Mouse (Mus musculus): ENCODE data around the gene Olfr1487. TPM values are rescaled to one million over a fixed set of nuclear protein-coding genes. Genes with fewer than 3 reads are reported as not detected.
"Not testable (repeated sequence)": the region's sequence is repeated elsewhere in the genome, so short reads cannot be mapped to it uniquely, and the experiment has no call there.

The Olfr1487 gene
- polyA plus RNA-seq (2014; fragmentation: Nextera tagmentation; extraction: Ambion mirVana) = not detected in 2 replicates

DNA sequence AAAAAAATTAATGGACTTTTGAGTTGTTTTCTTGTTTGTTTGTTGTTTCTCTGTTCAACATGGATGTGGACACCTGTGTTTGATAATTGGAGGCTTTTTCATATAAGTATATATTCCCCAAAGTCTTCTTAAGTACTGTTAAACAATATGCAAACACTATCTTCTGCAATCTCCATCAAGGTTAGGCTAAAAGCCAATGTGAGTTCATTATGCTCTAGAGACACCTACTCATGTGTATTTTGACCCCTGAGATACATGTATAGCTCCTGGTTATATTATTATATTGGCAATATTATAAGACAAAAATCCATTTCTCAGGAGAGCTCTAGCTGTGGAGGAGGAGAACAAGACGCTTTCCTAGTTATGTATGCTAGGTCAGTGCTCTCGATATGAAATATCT lies at the start of gene Olfr1487:
Gene Olfr1487 (plus strand): TSS at position 301 of the 400 bp plus-strand sequence.
- not testable (repeated sequence) for H3K27ac ChIP-seq (ENCODE audit: low read depth, low read length); H3K4me1 ChIP-seq (ENCODE audit: control insufficient read depth, insufficient read depth, low read length); DNase-seq (ENCODE audit: low spot score); H3K27me3 ChIP-seq (ENCODE audit: control insufficient read depth, insufficient read depth, low read length); ATAC-seq (ENCODE audit: insufficient read depth, low FRiP score, low TSS enrichment); H3K4me2 ChIP-seq (ENCODE audit: low read depth); H3K9ac ChIP-seq (ENCODE audit: low read length); H3K36me3 ChIP-seq (ENCODE audit: control insufficient read depth, insufficient read depth, low read length); H3K9me3 ChIP-seq (ENCODE audit: control insufficient read depth, low read length); H3K4me3 ChIP-seq (ENCODE audit: low read depth, low read length)
- 97% methylated on average over 2 of the region's 2 CpGs for WGBS

DNA sequence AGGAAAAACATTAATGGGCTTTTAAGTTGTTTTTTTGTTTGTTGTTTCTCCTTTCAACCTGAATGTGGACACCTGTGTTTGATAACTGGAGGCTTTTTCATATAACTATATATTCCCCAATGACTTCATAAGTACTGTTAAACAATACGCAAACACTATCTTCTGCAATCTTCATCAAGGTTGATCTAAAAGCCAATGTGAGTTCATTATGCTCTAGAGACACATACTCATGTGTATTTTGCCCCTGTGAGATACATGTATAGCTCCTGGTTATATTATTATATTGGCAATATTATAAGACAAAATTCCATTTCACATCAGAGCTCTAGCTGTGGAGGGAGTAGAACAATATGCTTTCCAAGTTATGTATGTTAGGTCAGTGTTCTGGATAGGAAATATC lies 34.0 kb upstream of the Olfr1487 start, which contains the start of gene Olfr1484:
Gene Olfr1484 (plus strand): TSS at position 301 of the 400 bp plus-strand sequence.
- DNase-seq (ENCODE audit: low spot score) = no peak
- H3K9me3 ChIP-seq (ENCODE audit: control insufficient read depth, low read length) = no peaks in the 10 kb centered on the region
- H3K4me1 ChIP-seq (ENCODE audit: control insufficient read depth, insufficient read depth, low read length) = no peaks in the 10 kb centered on the region
- no peak within 1 kb of the TSS for H3K27ac ChIP-seq (ENCODE audit: low read depth, low read length)
- H3K4me2 ChIP-seq (ENCODE audit: low read depth) = no peak within 1 kb of the TSS
- H3K4me3 ChIP-seq (ENCODE audit: low read depth, low read length) = no peak within 1 kb of the TSS
- H3K9ac ChIP-seq (ENCODE audit: low read length) = no peak within 1 kb of the TSS
- 89% methylated on average over 1 of the region's 1 CpGs for WGBS
- no peak for ATAC-seq (ENCODE audit: insufficient read depth, low FRiP score, low TSS enrichment)
- no peaks in the 10 kb centered on the region for H3K36me3 ChIP-seq (ENCODE audit: control insufficient read depth, insufficient read depth, low read length)
- no peaks in the 10 kb centered on the region for H3K27me3 ChIP-seq (ENCODE audit: control insufficient read depth, insufficient read depth, low read length)

DNA sequence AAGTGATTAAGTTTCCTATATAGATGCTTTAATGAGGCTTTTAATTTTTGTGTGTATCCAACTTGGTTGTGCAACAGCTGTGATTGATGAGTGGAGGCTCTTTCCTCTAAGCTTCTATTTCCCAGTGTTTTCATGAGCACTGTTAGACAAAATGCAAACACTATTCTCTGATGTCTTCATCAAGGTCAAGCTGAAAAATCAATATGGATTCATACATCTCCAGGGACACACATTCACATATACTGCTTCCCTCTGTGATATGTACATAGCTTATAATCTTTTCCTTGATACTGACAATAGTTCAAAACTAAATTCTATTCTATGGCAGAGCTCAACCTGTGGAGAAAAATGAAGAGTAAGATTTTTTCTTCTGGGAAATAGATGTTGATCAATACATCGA lies 14.1 kb downstream of the Olfr1487 start, which contains the start of gene Olfr1489:
Gene Olfr1489 (plus strand): TSS at position 301 of the 400 bp plus-strand sequence.
- Histone ChIP-seq H3K27ac (ENCODE audit: low read depth, low read length) (no peak within 1 kb of the TSS), H3K4me1 (ENCODE audit: control insufficient read depth, insufficient read depth, low read length) (no peaks in the 10 kb centered on the region), H3K4me2 (ENCODE audit: low read depth) (no peak within 1 kb of the TSS), H3K27me3 (ENCODE audit: control insufficient read depth, insufficient read depth, low read length) (no peaks in the 10 kb centered on the region), H3K9me3 (ENCODE audit: control insufficient read depth, low read length) (peaks cover 5% of the 10 kb centered on the region; the same call in 1 of the 2 replicates), H3K4me3 (ENCODE audit: low read depth, low read length) (no peak within 1 kb of the TSS), H3K36me3 (ENCODE audit: control insufficient read depth, insufficient read depth, low read length) (no peaks in the 10 kb centered on the region), H3K9ac (ENCODE audit: low read length) (no peak within 1 kb of the TSS)
- DNase-seq (ENCODE audit: low spot score) (no peak), ATAC-seq (ENCODE audit: insufficient read depth, low FRiP score, low TSS enrichment) (no peak)
- WGBS = 86% methylated on average over 1 of the region's 1 CpGs

DNA sequence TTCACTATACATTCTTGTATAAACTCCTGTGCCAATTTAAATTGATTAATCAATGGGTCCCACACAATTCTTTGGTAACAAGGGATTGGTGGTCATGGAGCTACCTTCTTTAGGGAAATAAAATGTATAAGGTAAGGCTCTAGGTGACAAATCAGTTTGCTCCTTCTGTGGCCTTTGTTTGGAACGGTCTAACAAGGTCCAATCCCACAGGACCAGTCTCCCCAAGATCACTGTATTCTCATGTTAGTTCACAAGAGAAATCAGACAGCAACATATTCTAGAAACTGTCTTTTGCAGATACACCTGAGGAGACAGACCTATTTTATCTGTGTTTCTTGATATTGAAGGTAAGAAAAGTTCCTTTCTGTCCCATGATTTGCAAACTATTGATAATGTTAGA lies 33.6 kb downstream of the Olfr1487 start, which contains the start of gene Olfr1490:
Gene Olfr1490 (plus strand): TSS at position 301 of the 400 bp plus-strand sequence.
- Histone ChIP-seq H3K36me3 (ENCODE audit: control insufficient read depth, insufficient read depth, low read length) (no peaks in the 10 kb centered on the region), H3K9me3 (ENCODE audit: control insufficient read depth, low read length) (no peaks in the 10 kb centered on the region; the same call in 1 of the 2 replicates), H3K27ac (ENCODE audit: low read depth, low read length) (no peak within 1 kb of the TSS), H3K9ac (ENCODE audit: low read length) (no peak within 1 kb of the TSS), H3K27me3 (ENCODE audit: control insufficient read depth, insufficient read depth, low read length) (no peaks in the 10 kb centered on the region), H3K4me3 (ENCODE audit: low read depth, low read length) (no peak within 1 kb of the TSS), H3K4me1 (ENCODE audit: control insufficient read depth, insufficient read depth, low read length) (no peaks in the 10 kb centered on the region), H3K4me2 (ENCODE audit: low read depth) (no peak within 1 kb of the TSS)
- DNase-seq (ENCODE audit: low spot score) = no peak
- no peak for ATAC-seq (ENCODE audit: insufficient read depth, low FRiP score, low TSS enrichment)
- 69% methylated on average over 1 of the region's 1 CpGs for WGBS

Small RNAs within 50 kb of the gene (microRNA-seq; reads per million reads assigned to microRNA genes)
- not detected for gene Gm22323
- not detected for gene Gm23931

Other genes starting within 250 kb of the Olfr1487 start
- gene Olfr1469, start 209.5 kb upstream of the Olfr1487 start, polyA plus RNA-seq (2014; fragmentation: Nextera tagmentation; extraction: Ambion mirVana) = not detected in 2 replicates
- gene Olfr1471, start 174.0 kb upstream of the Olfr1487 start, polyA plus RNA-seq (2014; fragmentation: Nextera tagmentation; extraction: Ambion mirVana) = not detected in 2 replicates
- gene Olfr1472, start 161.3 kb upstream of the Olfr1487 start, polyA plus RNA-seq (2014; fragmentation: Nextera tagmentation; extraction: Ambion mirVana) = not detected in 2 replicates
- gene Olfr1474, start 147.8 kb upstream of the Olfr1487 start, polyA plus RNA-seq (2014; fragmentation: Nextera tagmentation; extraction: Ambion mirVana) = not detected in 2 replicates
- gene Olfr1475, start 137.2 kb upstream of the Olfr1487 start, polyA plus RNA-seq (2014; fragmentation: Nextera tagmentation; extraction: Ambion mirVana) = not detected in 2 replicates
- gene Olfr1477, start 116.8 kb upstream of the Olfr1487 start, polyA plus RNA-seq (2014; fragmentation: Nextera tagmentation; extraction: Ambion mirVana) = not detected in 2 replicates
- gene Olfr1480, start 89.5 kb upstream of the Olfr1487 start, polyA plus RNA-seq (2014; fragmentation: Nextera tagmentation; extraction: Ambion mirVana) = not detected in 2 replicates
- gene Olfr1484, start 33.9 kb upstream of the Olfr1487 start, polyA plus RNA-seq (2014; fragmentation: Nextera tagmentation; extraction: Ambion mirVana) = not detected in 2 replicates
- gene Olfr1489, start 14.2 kb downstream of the Olfr1487 start, polyA plus RNA-seq (2014; fragmentation: Nextera tagmentation; extraction: Ambion mirVana) = not detected in 2 replicates
- not detected in 2 replicates for gene Olfr1490, start 33.7 kb downstream of the Olfr1487 start, polyA plus RNA-seq (2014; fragmentation: Nextera tagmentation; extraction: Ambion mirVana)
- gene Olfr1491, start 79.9 kb downstream of the Olfr1487 start, polyA plus RNA-seq (2014; fragmentation: Nextera tagmentation; extraction: Ambion mirVana) = not detected in 2 replicates
- gene Olfr1493-ps1, start 105.9 kb downstream of the Olfr1487 start, polyA plus RNA-seq (2014; fragmentation: Nextera tagmentation; extraction: Ambion mirVana) = not detected in 2 replicates
- not detected in 2 replicates for gene Olfr1494, start 122.4 kb downstream of the Olfr1487 start, polyA plus RNA-seq (2014; fragmentation: Nextera tagmentation; extraction: Ambion mirVana)
- not detected in 2 replicates for gene Olfr1495, start 147.2 kb downstream of the Olfr1487 start, polyA plus RNA-seq (2014; fragmentation: Nextera tagmentation; extraction: Ambion mirVana)
- gene Olfr1496, start 160.5 kb downstream of the Olfr1487 start, polyA plus RNA-seq (2014; fragmentation: Nextera tagmentation; extraction: Ambion mirVana) = not detected in 2 replicates
- gene Olfr1497, start 180.8 kb downstream of the Olfr1487 start, polyA plus RNA-seq (2014; fragmentation: Nextera tagmentation; extraction: Ambion mirVana) = not detected in 2 replicates
- not detected in 2 replicates for gene Olfr1499, start 202.1 kb downstream of the Olfr1487 start, polyA plus RNA-seq (2014; fragmentation: Nextera tagmentation; extraction: Ambion mirVana)
- gene Olfr1500, start 213.1 kb downstream of the Olfr1487 start, polyA plus RNA-seq (2014; fragmentation: Nextera tagmentation; extraction: Ambion mirVana) = not detected in 2 replicates
- not detected in 2 replicates for gene Olfr1501, start 233.3 kb downstream of the Olfr1487 start, polyA plus RNA-seq (2014; fragmentation: Nextera tagmentation; extraction: Ambion mirVana)
- not detected in 2 replicates for gene Olfr1502, start 244.4 kb downstream of the Olfr1487 start, polyA plus RNA-seq (2014; fragmentation: Nextera tagmentation; extraction: Ambion mirVana)

Measured in neural tube, embryonic 11.5 days (tissue).